Mouse (Mus musculus) lung, adult 2 months (tissue): ENCODE data around the gene Lmtk2. TPM values are rescaled to one million over a fixed set of nuclear protein-coding genes. Genes with fewer than 3 reads are reported as not detected.

Experiments
- DNase-seq: peaks from one replicate; pipeline ENCODE4 v3.0.0; 2022
- H3K4me1 ChIP-seq: fragments of 200-500 bp; 2 replicates; pipeline ENCODE4 v1.6.1; 2011; ENCODE audit warnings: low read length; ENCODE audit not compliant: control insufficient read depth, insufficient read depth
- H3K4me3 ChIP-seq: fragments of 200-500 bp; replicated peaks from 2 replicates; pipeline ENCODE3; 2011; ENCODE audit warnings: low read depth, mild to moderate bottlenecking, control low read depth, low read length; ENCODE audit errors: extremely low read depth
- CTCF ChIP-seq: fragments of 200-500 bp; IDR thresholded peaks from 2 replicates; pipeline ENCODE4 v1.5.1; 2011; ENCODE audit warnings: mild to moderate bottlenecking, low read length, control low read depth; ENCODE audit not compliant: insufficient read depth
- POLR2A ChIP-seq: fragments of 200-500 bp; IDR thresholded peaks from 2 replicates; pipeline ENCODE4 v1.6.1; 2011; ENCODE audit warnings: low read depth, mild to moderate bottlenecking, control low read depth, low read length, borderline replicate concordance; ENCODE audit errors: extremely low read depth
- WGBS: fragments of 180-500 bp; shearing (Covaris S2); methylation state at CpG from one replicate; pipeline ENCODE4 v1.1.7; 2018; 5-methylcytosine and 5-hydroxymethylcytosine counted together
- polyA plus RNA-seq: library from polyadenylated mRNA; depleted of rRNA; stranded (reverse); fragments of >200 nt; gene quantifications from 2 replicates; pipeline ENCODE4 v1.2.3, GENCODE M21; 2012

The Lmtk2 gene
- polyA plus RNA-seq, 1 experiment: 24.2 TPM

GRCm38 (mm10) chr5:144162080-144162812 lies 62.0 kb downstream of the Lmtk2 start:
- Histone ChIP-seq H3K4me1 (peaks cover 12% of the 10 kb centered on the region), H3K4me3 (no peak overlapping the region)
- 92% methylated on average over 5 of the region's 5 CpGs for WGBS
- no peak for TF ChIP-seq CTCF
- TF ChIP-seq POLR2A: no peak
- DNase-seq: no peak

GRCm38 (mm10) chr5:144162813-144163517 lies 62.7 kb downstream of the Lmtk2 start:
- peak; percentile 56 for DNase-seq
- peaks cover 7% of the 10 kb centered on the region for H3K4me1 ChIP-seq
- TF ChIP-seq CTCF (no peak), POLR2A (no peak)

GRCm38 (mm10) chr5:144165756-144166155 lies 65.5 kb downstream of the Lmtk2 start:
- Histone ChIP-seq H3K4me1 (no peaks in the 10 kb centered on the region; the same call in 1 of the 2 replicates), H3K4me3 (no peak overlapping the region)
- no peak for DNase-seq
- TF ChIP-seq POLR2A (no peak), CTCF (no peak)
- WGBS: 63% methylated on average over 3 of the region's 3 CpGs

More at GRCm38 (mm10) chr5:144162813-144163517, 62.7 kb downstream of the Lmtk2 start:
- H3K4me3 ChIP-seq: no peak overlapping the region
- 65% methylated on average over 10 of the region's 10 CpGs for WGBS

- Histone ChIP-seq H3K4me1 (no peaks in the 10 kb centered on the region), H3K4me3 (no peak overlapping the region)
- DNase-seq: no peak
- TF ChIP-seq POLR2A: no peak
- no peak for TF ChIP-seq CTCF
- WGBS: 82% methylated on average over 8 of the region's 8 CpGs
Observed at GRCm38 (mm10) chr5:144169275-144169975, 69.2 kb downstream of the Lmtk2 start.

GRCm38 (mm10) chr5:144173648-144174047 lies 73.4 kb downstream of the Lmtk2 start:
- Histone ChIP-seq H3K4me3 (no peak overlapping the region), H3K4me1 (no peaks in the 10 kb centered on the region)
- TF ChIP-seq CTCF (no peak), POLR2A (no peak)
- DNase-seq: no peak
- WGBS: 94% methylated on average over 18 of the region's 18 CpGs

GRCm38 (mm10) chr5:144178216-144178615 lies 78.0 kb downstream of the Lmtk2 start:
- H3K4me1 ChIP-seq: no peaks in the 10 kb centered on the region
- no peak overlapping the region for H3K4me3 ChIP-seq
- TF ChIP-seq CTCF (no peak), POLR2A (no peak)
- no peak for DNase-seq
- 46% methylated on average over 6 of the region's 6 CpGs for WGBS

GRCm38 (mm10) chr5:144181249-144181648 lies 81.0 kb downstream of the Lmtk2 start:
- Histone ChIP-seq H3K4me1 (peaks cover 5% of the 10 kb centered on the region), H3K4me3 (no peak overlapping the region)
- WGBS: 90% methylated on average over 7 of the region's 7 CpGs
- TF ChIP-seq CTCF: no peak
- no peak for TF ChIP-seq POLR2A
- no peak for DNase-seq

GRCm38 (mm10) chr5:144182542-144183247 lies 82.5 kb downstream of the Lmtk2 start:
- no peak for TF ChIP-seq CTCF
- no peak for TF ChIP-seq POLR2A
- WGBS: 52% methylated on average over 20 of the region's 20 CpGs
- no peak for DNase-seq
- Histone ChIP-seq H3K4me3 (no peak overlapping the region), H3K4me1 (peaks cover 5% of the 10 kb centered on the region)

GRCm38 (mm10) chr5:144183248-144183559 lies 83.0 kb downstream of the Lmtk2 start:
- no peak overlapping the region for H3K4me3 ChIP-seq
- TF ChIP-seq CTCF: no peak
- TF ChIP-seq POLR2A: no peak
- H3K4me1 ChIP-seq: peaks cover 5% of the 10 kb centered on the region
- WGBS: 53% methylated on average over 8 of the region's 8 CpGs
- no peak for DNase-seq
